ENCODE assay signal across 24 mouse cellular contexts in the genomic region with DNA sequence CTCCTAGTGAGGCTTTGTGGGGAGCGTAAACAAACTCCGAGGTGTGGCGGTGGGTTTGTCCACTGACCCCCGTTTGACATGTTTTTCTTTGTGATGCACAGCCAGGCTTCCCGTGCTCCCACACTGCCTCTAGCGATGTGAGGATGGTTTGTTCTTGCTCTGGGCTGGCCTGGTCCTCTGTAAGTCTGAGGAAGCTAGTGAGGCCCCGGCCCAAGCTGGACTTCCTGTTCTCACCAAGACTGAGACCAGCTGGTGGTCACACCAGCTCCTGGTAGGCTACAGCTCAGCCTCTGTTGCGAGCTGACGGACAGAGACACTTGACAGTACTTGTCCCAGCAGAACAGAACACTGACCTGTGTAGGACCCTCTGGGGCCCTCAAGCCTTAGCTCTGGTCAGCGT. TPM values are rescaled to one million over a fixed set of nuclear protein-coding genes. Genes with fewer than 3 reads are reported as not detected.
A peak's percentile ranks its signal among the peaks of the same experiment; 100 is the strongest.
DNase-seq lines count a peak whose midpoint lies in the region; ATAC-seq and TF ChIP-seq lines count a peak whose summit lies in the region.
"Had no signal": no experiment of that assay in that cellular context is flagged by ENCODE, and none has a peak within 500 bp of the region (broad histone marks: within the 10 kb centered on the region; RNA-seq: fewer than 3 reads in every experiment).

No protein-coding gene starts in this region.

- H3K4me1 ChIP-seq in kidney, embryonic 16.5 days (ENCODE audit: insufficient read depth, low read length), result peaks cover 11% of the 10 kb centered on the region; the same call in 1 of the 2 replicates
- H3K4me1 ChIP-seq: forebrain, embryonic 13.5 days had no signal

- no peak for DNase-seq in gastrocnemius, adult 2 months
- DNase-seq in gastrocnemius, postnatal 25 days, result no peak
- DNase-seq in kidney, adult 11 months, result no peak
- DNase-seq in kidney, postnatal 4 days, result peak; percentile 39 to 54
- no peak for DNase-seq in kidney, postnatal 25 days
- no peak for DNase-seq in left cerebral cortex, adult 8-10 months (ENCODE audit: low spot score in 2 of 2)
- DNase-seq: adrenal gland, adult 8-10 months; adrenal gland, postnatal 36 days; B cell, adult 2 months; cerebellum, adult 2 months; cerebellum, postnatal 10 days; forebrain, postnatal 0 days; gastrocnemius, postnatal 36 days; heart, adult 11 months; heart, postnatal 14 days had no signal

- no peaks in the 10 kb centered on the region for H3K36me3 ChIP-seq in kidney, embryonic 16.5 days (ENCODE audit: insufficient read depth, low read length)
- H3K36me3 ChIP-seq: G1E had no signal

- no peak for TF ChIP-seq CTCF in gastrocnemius, adult 2 months (IDR thresholded peaks at IDR 0.05)

- ATAC-seq in kidney, embryonic 16.5 days (ENCODE audit: low FRiP score, low TSS enrichment), result 0 out of 2 replicates have a peak, but pooled peaks have one; percentile 31
- ATAC-seq: CD4-positive, CD25-positive, alpha-beta regulatory T cell, adult 4 months; forebrain, embryonic 13.5 days; forebrain, postnatal 0 days had no signal

- H3K4me2 ChIP-seq in kidney, embryonic 16.5 days (replicated peaks; ENCODE audit: low read depth, low read length), result no peak overlapping the region
- H3K4me2 ChIP-seq: forebrain, embryonic 13.5 days; heart, embryonic 15.5 days; hindbrain, embryonic 13.5 days had no signal

- intact Hi-C loops in gastrocnemius, adult 2 months (cut with DNase I), result no loop called here

- no peak overlapping the region for H3K9ac ChIP-seq in kidney, embryonic 16.5 days (replicated peaks; ENCODE audit: low read length)
- H3K9ac ChIP-seq: forebrain, embryonic 13.5 days; forebrain, postnatal 0 days; heart, embryonic 15.5 days; hindbrain, embryonic 13.5 days had no signal

- H3K27me3 ChIP-seq in kidney, embryonic 16.5 days (ENCODE audit: insufficient read depth, low read length), result no peaks in the 10 kb centered on the region
- H3K27me3 ChIP-seq: forebrain, embryonic 13.5 days; heart, embryonic 15.5 days; hindbrain, embryonic 13.5 days had no signal

- no peak overlapping the region for H3K4me3 ChIP-seq in gastrocnemius, adult 2 months
- no peak overlapping the region for H3K4me3 ChIP-seq in kidney, embryonic 16.5 days (ENCODE audit: low read length)
- H3K4me3 ChIP-seq: embryonic facial prominence, embryonic 10.5 days; forebrain, embryonic 13.5 days; heart, embryonic 15.5 days; hindbrain, embryonic 13.5 days had no signal

- 38% methylated on average over 10 of the region's 10 CpGs for WGBS in kidney, embryonic 16.5 days

- peak overlapping the region; percentile 43 for H3K27ac ChIP-seq in gastrocnemius, adult 2 months
- no peak overlapping the region for H3K27ac ChIP-seq in kidney, embryonic 16.5 days (ENCODE audit: low read length)
- H3K27ac ChIP-seq: embryonic facial prominence, embryonic 10.5 days; forebrain, embryonic 13.5 days; heart, embryonic 15.5 days; hindbrain, embryonic 13.5 days had no signal

- no peaks in the 10 kb centered on the region for H3K9me3 ChIP-seq in kidney, embryonic 16.5 days (ENCODE audit: low read length)
- H3K9me3 ChIP-seq: embryonic facial prominence, embryonic 10.5 days; forebrain, embryonic 13.5 days; G1E; heart, embryonic 15.5 days; hindbrain, embryonic 13.5 days had no signal

RNA-seq across cellular contexts. Expression of a gene that starts 16.1 kb away (rescaled TPM):
- 10 to 100 TPM; 30.3 to 50.9 TPM for total RNA-seq in gastrocnemius, adult 2 months (2021)
- total RNA-seq in gastrocnemius, postnatal 25 days (2021), result 10 to 100 TPM; 56.0 to 61.4 TPM
- polyA plus RNA-seq in kidney, embryonic 16.5 days (2015; fragmentation: Nextera tagmentation; extraction: Ambion mirVana), result 43.3 and 46.2 TPM in 2 replicates
- 100 to 1,000 TPM in 2 of 4 experiments, 10 to 100 TPM in 2; 98.8 to 109 (median 103) TPM for total RNA-seq in left cerebral cortex, adult 8-10 months (2022)

RNA-seq across cellular contexts. Expression of a gene that starts 42.7 kb away (rescaled TPM):
- total RNA-seq in gastrocnemius, adult 2 months (2021), result not detected
- not detected for total RNA-seq in gastrocnemius, postnatal 25 days (2021)
- 0.26 TPM in 1 of 2 replicates, not detected in the other for polyA plus RNA-seq in kidney, embryonic 16.5 days (2015; fragmentation: Nextera tagmentation; extraction: Ambion mirVana)
- not detected for total RNA-seq in left cerebral cortex, adult 8-10 months (2022)
- total RNA-seq: adrenal gland, adult 8-10 months; adrenal gland, postnatal 36 days; forebrain, postnatal 0 days; gastrocnemius, adult 18-20 months; gastrocnemius, postnatal 36 days; heart, postnatal 14 days; hematopoietic stem cell, adult 5-6 weeks had no signal
- polyA plus RNA-seq: cerebellum, adult 2 months; embryonic facial prominence, embryonic 10.5 days; forebrain, embryonic 13.5 days; G1E; heart, embryonic 15.5 days; hindbrain, embryonic 13.5 days had no signal

Comparison
In these comparisons a context has a peak if more than half of its experiments do, and no peak if none do; other contexts are left out.
1. DNase-seq: peak in kidney, postnatal 4 days (2 of 2); none in gastrocnemius, adult 2 months (single experiment), gastrocnemius, postnatal 25 days (single experiment), kidney, adult 11 months (single experiment), kidney, postnatal 25 days (0 of 2) and left cerebral cortex, adult 8-10 months (0 of 2).